Mouse (Mus musculus) midbrain, embryonic 15.5 days (tissue): ENCODE data around the gene Gm42688. TPM values are rescaled to one million over a fixed set of nuclear protein-coding genes. Genes with fewer than 3 reads are reported as not detected.
A peak's percentile ranks its signal among the peaks of the same experiment; 100 is the strongest.

Experiments
- ATAC-seq: fragments of 200-750 bp; cut with Nextera tagmentation; replicated peaks from 2 replicates; pipeline ENCODE4 v1.8.0; 2017; ENCODE audit warnings: moderate TSS enrichment
- H3K27ac ChIP-seq: fragments of 300-500 bp; sonication (generic); 2 replicates; pipeline ENCODE4 v1.5.1; 2015; ENCODE audit warnings: mild to moderate bottlenecking, inconsistent platforms
- H3K27me3 ChIP-seq: fragments of 300-500 bp; sonication (generic); replicated peaks from 2 replicates; pipeline ENCODE4 v1.6.1; 2015; ENCODE audit warnings: inconsistent platforms
- H3K36me3 ChIP-seq: fragments of 300-500 bp; sonication (generic); replicated peaks from 2 replicates; pipeline ENCODE4 v1.6.1; 2015; ENCODE audit warnings: inconsistent platforms
- H3K4me1 ChIP-seq: fragments of 300-500 bp; sonication (generic); 2 replicates; pipeline ENCODE4 v1.6.1; 2015; ENCODE audit warnings: inconsistent platforms
- H3K4me2 ChIP-seq: fragments of 300-500 bp; sonication (generic); 2 replicates; pipeline ENCODE4 v1.6.1; 2015; ENCODE audit warnings: inconsistent platforms, mild to moderate bottlenecking, moderate library complexity
- H3K4me3 ChIP-seq: fragments of 300-500 bp; sonication (generic); 2 replicates; pipeline ENCODE4 v1.5.1; 2015; ENCODE audit warnings: mild to moderate bottlenecking, inconsistent platforms
- H3K9ac ChIP-seq: fragments of 300-500 bp; sonication (generic); 2 replicates; pipeline ENCODE4 v1.6.1; 2015; ENCODE audit warnings: mild to moderate bottlenecking, inconsistent platforms
- H3K9me3 ChIP-seq: fragments of 300-500 bp; sonication (generic); 2 replicates; pipeline ENCODE4 v1.6.1; 2016; ENCODE audit warnings: inconsistent platforms
- WGBS: fragments of 180-500 bp; shearing (Covaris S2); methylation state at CpG from one replicate; pipeline ENCODE4 v1.1.7; 2015; ENCODE audit warnings: mixed read lengths; 5-methylcytosine and 5-hydroxymethylcytosine counted together
- polyA plus RNA-seq: library from polyadenylated mRNA; unstranded; fragments of >200 nt; fragmentation: Nextera tagmentation; extraction: Ambion mirVana; gene quantifications from 2 replicates; pipeline ENCODE4 v1.2.1, GENCODE M21; 2015

Gene Gm42688
- polyA plus RNA-seq, 1 experiment from 2014 or later = 7.4 TPM

DNA sequence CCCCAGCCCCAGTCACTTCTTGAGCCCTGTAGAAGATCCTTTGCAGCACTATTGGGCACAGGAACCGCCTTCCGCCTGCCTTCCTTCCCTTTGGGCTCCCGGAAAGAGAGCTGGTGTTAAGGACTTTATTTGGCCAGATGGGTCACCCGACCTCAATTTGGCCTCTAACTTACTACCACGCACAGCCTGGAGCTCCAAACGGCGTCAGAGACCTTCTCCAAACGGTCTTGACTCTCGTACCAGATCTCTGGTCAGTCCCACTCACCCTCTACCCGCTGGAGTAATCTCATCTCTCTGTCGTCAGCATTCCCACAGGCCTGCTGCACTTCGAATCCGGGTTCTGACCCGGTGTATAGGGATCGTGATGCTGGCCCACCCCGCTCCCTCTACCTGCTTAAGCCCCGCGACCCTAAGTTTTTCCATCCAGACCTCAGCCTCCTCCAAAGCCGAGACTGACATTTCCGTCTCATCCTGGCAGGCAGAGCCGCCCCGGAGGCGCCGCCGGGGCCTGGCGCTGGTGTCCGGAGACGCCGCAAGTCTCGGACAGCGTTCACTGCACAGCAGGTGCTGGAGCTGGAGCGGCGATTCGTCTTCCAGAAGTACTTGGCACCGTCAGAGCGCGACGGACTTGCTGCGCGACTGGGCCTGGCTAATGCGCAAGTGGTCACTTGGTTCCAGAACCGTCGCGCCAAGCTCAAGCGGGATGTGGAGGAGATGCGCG, 14.1 kb upstream of the Gm42688 start:
- H3K4me2 ChIP-seq = peak overlapping the region; percentile 13; the same call in 1 of the 2 replicates
- no peak overlapping the region for H3K9ac ChIP-seq
- H3K4me1 ChIP-seq = peaks cover 14% of the 10 kb centered on the region; the same call in 1 of the 2 replicates
- H3K27me3 ChIP-seq = peaks cover 84% of the 10 kb centered on the region
- no peaks in the 10 kb centered on the region for H3K36me3 ChIP-seq
- WGBS = 1% methylated on average over 47 of the region's 47 CpGs
- H3K9me3 ChIP-seq = no peaks in the 10 kb centered on the region
- 0 out of 2 replicates have a peak overlapping the region, but pooled peaks have one; percentile 1 for H3K4me3 ChIP-seq
- H3K27ac ChIP-seq = no peak overlapping the region
- ATAC-seq = no peak

DNA sequence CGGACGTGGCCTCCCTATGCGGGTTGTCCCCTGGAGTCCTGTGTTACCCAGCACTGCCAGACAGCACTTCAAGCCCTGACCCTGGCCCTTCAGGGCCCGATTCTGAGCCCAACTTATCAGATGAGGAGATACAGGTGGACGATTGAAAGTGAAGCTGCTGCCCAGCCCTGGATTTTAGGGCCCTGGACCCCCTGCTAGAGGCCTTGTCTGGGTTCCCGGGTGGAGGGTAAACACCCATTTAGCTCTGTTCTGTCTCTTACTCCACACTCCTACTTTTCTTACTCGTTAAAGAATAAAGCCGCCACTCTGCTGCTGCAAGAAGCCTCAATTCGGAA, 13.5 kb upstream of the Gm42688 start:
- Histone ChIP-seq H3K4me3 (0 out of 2 replicates have a peak overlapping the region, but pooled peaks have one; percentile 1), H3K4me2 (no peak overlapping the region; the same call in 1 of the 2 replicates), H3K4me1 (peaks cover 14% of the 10 kb centered on the region; the same call in 1 of the 2 replicates), H3K9me3 (no peaks in the 10 kb centered on the region), H3K36me3 (no peaks in the 10 kb centered on the region), H3K9ac (no peak overlapping the region), H3K27me3 (peaks cover 83% of the 10 kb centered on the region), H3K27ac (no peak overlapping the region)
- no peak for ATAC-seq
- WGBS = 4% methylated on average over 9 of the region's 9 CpGs

DNA sequence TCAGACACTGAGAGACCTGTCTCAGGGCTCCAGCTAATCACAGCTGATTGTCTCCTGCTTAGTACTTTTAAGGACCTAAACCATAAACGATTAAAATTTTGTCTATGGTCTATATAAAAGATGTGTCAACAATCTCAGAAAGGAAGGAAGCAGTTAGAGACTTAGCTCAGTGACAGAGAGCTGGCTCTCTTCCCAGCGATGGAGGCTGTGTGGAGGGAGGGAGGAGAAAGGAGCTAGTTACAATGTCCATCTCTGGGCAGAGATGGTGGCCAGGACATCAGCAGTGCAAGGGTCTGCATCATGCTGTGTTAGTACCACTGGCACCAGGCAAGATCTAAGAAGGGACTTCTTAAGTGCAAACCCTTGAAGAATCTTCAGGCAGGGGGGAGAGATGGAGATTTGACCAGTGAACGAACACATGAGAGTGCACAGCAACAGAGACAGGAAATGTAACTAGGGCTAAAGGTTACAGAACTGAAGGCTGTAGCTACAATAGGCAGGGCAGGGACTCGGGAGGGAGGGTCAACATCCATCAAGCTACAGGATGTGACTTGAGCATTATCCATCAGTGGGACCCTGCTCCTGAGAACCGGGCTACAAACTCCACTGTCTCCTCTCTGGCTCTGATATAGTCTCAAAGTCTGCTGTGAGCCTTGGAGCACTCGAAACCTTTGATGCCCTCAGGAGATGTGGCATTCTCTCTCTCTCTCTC, 8.8 kb upstream of the Gm42688 start:
- Histone ChIP-seq H3K27ac (no peak overlapping the region), H3K4me3 (no peak overlapping the region), H3K9me3 (no peaks in the 10 kb centered on the region), H3K9ac (no peak overlapping the region), H3K4me2 (no peak overlapping the region), H3K4me1 (peaks cover 2% of the 10 kb centered on the region; the same call in 1 of the 2 replicates), H3K36me3 (no peaks in the 10 kb centered on the region), H3K27me3 (peaks cover 40% of the 10 kb centered on the region)
- WGBS = 45% methylated on average over 6 of the region's 6 CpGs
- ATAC-seq = no peak

DNA sequence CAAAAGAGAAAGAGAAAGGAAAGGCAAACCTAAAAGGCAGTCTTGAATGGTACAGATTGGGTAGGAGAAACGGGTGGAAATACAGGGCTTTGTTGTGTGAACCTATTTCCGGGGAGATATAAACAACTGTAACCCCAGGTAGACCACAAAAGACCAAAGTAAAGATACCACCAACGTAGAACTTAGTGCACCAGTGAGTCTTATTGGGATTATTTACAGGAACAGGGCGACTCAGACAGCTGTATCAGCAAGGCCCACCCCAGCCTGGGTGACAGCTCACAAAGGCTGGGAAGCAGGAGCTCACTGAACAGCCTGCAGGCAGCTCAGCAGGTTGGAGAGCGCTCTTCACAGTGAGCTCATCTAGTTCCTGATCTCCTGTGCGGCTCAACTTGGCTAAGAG, 5.4 kb upstream of the Gm42688 start:
- no peak overlapping the region for H3K9ac ChIP-seq
- H3K27me3 ChIP-seq = peaks cover 8% of the 10 kb centered on the region
- peaks cover 3% of the 10 kb centered on the region; the same call in 1 of the 2 replicates for H3K4me1 ChIP-seq
- no peak overlapping the region for H3K27ac ChIP-seq
- no peak overlapping the region for H3K4me2 ChIP-seq
- no peaks in the 10 kb centered on the region for H3K9me3 ChIP-seq
- H3K36me3 ChIP-seq = no peaks in the 10 kb centered on the region
- 39% methylated on average over 6 of the region's 6 CpGs for WGBS
- ATAC-seq = no peak
- no peak overlapping the region for H3K4me3 ChIP-seq

DNA sequence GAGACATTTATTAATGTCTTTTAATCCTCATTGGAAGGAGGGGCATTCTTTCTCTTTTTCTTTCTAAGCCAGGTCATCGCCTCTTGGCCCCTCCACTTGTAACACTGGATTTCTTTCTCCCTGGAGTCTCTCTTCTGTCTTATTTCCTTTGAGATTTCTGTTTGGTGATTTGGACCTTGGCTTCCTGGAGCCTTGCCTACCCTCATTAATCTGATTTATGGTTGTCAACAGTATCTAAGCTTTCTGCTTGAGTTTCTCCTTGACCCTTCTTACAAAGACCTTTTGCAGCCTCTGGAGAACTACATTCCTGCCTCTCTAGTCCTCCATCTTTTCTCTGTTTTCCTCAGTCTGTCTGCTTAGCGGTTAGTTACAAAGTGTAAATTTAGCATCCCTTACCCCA, 3.0 kb upstream of the Gm42688 start:
- 71% methylated on average over 2 of the region's 2 CpGs for WGBS
- Histone ChIP-seq H3K9ac (no peak overlapping the region), H3K27me3 (no peaks in the 10 kb centered on the region; the same call in 1 of the 2 replicates), H3K4me3 (no peak overlapping the region), H3K36me3 (no peaks in the 10 kb centered on the region), H3K4me2 (no peak overlapping the region), H3K9me3 (no peaks in the 10 kb centered on the region), H3K27ac (no peak overlapping the region), H3K4me1 (peaks cover 18% of the 10 kb centered on the region)
- no peak for ATAC-seq

DNA sequence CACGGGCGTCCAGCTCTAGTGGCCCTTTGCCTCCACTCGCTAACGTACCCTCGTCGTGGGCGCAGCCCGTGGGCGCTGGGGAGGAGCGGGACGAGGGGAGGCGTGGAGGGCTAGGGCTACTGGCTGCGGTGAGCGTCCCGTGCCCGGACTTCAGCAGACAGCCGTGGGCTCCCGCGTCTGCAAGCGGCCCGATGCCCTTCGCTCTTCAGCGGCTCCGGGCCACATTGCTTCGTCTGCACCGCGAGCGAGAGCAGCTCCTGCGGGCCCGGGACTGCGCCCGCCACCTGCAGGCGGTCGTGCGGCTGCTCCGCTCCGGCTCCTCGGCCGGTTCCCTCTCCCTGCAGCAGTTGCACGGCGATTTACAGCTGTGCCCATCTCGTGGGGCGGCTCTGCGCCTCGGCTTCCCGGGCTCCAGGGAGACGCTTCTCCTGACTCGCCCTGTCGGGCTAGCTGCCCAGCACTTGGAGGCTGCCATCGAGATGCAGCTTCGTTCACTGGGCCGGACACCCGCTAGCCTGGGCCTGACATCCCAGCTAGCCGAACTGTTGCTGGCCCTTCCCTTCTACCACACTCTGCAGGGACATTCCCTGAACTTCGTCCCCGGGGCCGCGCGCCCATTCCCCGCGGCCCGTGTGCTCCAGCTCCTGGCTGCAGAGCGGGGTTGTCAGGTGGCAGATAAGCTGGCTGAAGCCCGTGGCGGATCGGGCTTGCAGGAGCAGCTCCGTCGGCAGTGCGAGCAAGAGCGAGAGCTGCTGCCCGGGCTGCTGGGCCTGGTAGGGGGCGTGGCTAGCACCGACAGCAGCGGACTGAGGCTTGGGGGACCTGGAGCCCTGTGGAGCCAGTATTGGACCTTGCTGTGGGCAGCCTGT, 505 bp downstream of the Gm42688 start:
- peak overlapping the region; percentile 88 for H3K27ac ChIP-seq
- H3K36me3 ChIP-seq = 0 out of 2 replicates have a peak, but pooled peaks cover 2% of the 10 kb centered on the region
- WGBS = under 1% methylated on average over 64 of the region's 74 CpGs
- no peaks in the 10 kb centered on the region for H3K27me3 ChIP-seq
- peak; percentile 82 for ATAC-seq
- peaks cover 21% of the 10 kb centered on the region for H3K4me1 ChIP-seq
- H3K9ac ChIP-seq = peak overlapping the region; percentile 70
- H3K4me3 ChIP-seq = peak overlapping the region; percentile 69
- no peaks in the 10 kb centered on the region for H3K9me3 ChIP-seq
- H3K4me2 ChIP-seq = peak overlapping the region; percentile 93

DNA sequence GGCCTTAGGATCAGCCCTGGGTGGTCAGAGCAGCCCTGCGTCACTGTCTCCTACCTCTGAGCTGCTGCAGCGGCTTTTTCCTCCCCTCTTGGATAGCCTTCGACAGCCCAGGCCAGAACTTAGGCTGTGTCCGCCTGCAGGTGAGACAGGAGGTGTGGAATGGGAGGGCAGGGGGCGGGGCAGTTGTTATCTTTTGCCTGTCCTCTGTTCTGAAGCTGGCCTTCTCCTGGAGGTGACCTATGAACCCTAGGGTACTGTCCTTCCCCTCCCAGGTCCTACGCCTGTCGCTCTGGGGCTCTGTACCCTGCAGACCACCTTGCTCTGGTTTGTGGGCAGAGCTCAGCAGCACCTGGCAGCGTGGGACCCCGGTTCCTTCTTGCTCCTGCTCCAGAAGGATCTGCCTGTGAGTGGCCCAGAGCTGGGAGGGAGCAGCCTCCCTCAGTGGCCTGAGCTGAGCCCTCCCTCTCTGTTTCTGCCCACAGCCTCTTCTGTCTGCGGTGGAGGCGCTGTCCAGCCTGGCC, 1.8 kb downstream of the Gm42688 start:
- Histone ChIP-seq H3K36me3 (0 out of 2 replicates have a peak, but pooled peaks cover 2% of the 10 kb centered on the region), H3K27me3 (no peaks in the 10 kb centered on the region), H3K4me2 (peak overlapping the region; percentile 93), H3K4me1 (peaks cover 29% of the 10 kb centered on the region), H3K9me3 (no peaks in the 10 kb centered on the region), H3K4me3 (peak overlapping the region; percentile 69), H3K27ac (no peak overlapping the region), H3K9ac (peak overlapping the region; percentile 70; the same call in 1 of the 2 replicates)
- no peak for ATAC-seq
- WGBS = 43% methylated on average over 11 of the region's 11 CpGs

DNA sequence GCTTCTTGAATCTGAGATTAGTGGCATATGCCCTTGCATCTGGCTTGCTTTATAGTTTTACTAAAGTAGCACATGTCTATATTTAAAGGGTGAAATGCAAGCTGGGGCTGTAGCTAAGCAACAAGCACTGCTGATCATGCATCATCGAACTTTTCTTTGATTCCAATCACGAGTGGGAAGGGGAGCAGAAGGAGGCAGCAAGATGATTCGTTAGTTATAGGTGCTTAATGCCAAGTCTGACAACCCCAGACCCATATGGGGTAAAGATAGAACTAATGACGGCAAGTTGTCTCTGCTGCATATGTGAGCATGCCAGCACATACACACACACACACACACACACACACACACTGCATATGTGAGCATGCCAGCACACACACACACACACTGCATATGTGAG, 2.7 kb downstream of the Gm42688 start:
- H3K27ac ChIP-seq = no peak overlapping the region
- no peak overlapping the region for H3K9ac ChIP-seq
- 73% methylated on average over 4 of the region's 4 CpGs for WGBS
- no peaks in the 10 kb centered on the region for H3K27me3 ChIP-seq
- no peaks in the 10 kb centered on the region for H3K9me3 ChIP-seq
- 0 out of 2 replicates have a peak, but pooled peaks cover 2% of the 10 kb centered on the region for H3K36me3 ChIP-seq
- no peak overlapping the region for H3K4me2 ChIP-seq
- no peak overlapping the region for H3K4me3 ChIP-seq
- H3K4me1 ChIP-seq = peaks cover 34% of the 10 kb centered on the region
- ATAC-seq = no peak

DNA sequence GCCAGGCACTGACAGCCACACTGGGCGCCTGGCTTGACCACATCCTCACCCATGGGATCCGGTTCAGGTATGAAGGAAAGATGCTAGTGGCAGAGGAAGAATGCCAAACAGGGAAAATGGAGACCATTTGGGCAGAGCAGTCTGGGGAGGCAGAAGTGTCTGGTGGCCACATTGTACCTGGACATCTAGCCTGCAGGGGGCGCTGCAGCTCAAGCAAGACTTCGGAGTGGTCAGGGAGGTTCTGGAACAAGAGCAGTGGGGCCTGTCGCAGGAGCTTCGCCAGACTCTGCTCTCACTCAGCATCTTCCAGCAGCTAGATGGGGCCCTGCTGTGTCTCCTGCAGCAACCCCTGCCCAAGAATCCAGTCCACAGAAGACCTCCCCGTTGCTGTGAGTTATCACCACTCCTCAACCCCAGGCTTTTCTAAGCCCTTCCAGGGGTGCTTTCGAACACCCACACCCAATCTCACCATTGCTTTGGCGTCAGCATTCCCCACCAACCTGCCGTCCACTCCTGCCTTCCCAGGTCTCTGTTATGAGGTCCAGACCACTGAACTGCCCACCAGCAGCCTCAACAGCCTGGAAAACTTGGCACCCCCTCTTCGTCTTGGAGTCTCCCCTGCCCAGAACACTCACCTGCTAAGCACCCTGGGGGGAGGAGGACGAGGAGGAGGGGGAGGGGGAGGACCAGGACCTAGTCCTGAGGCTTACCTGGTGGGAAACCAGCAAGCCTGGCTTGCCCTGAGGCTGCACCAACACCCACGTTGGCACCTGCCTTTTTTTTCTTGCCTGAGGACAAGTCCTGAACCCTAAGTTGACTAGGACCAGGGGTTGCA, 6.4 kb downstream of the Gm42688 start:
- H3K9me3 ChIP-seq = no peaks in the 10 kb centered on the region
- H3K27ac ChIP-seq = peak overlapping the region; percentile 77; the same call in 1 of the 2 replicates
- 31% methylated on average over 13 of the region's 13 CpGs for WGBS
- H3K4me3 ChIP-seq = peak overlapping the region; percentile 72; the same call in 1 of the 2 replicates
- peak overlapping the region; percentile 92 for H3K4me2 ChIP-seq
- H3K9ac ChIP-seq = no peak overlapping the region
- 0 out of 2 replicates have a peak, but pooled peaks cover 2% of the 10 kb centered on the region for H3K36me3 ChIP-seq
- peaks cover 38% of the 10 kb centered on the region for H3K4me1 ChIP-seq
- no peaks in the 10 kb centered on the region for H3K27me3 ChIP-seq
- ATAC-seq = 0 out of 2 replicates have a peak, but pooled peaks have one; percentile 2

DNA sequence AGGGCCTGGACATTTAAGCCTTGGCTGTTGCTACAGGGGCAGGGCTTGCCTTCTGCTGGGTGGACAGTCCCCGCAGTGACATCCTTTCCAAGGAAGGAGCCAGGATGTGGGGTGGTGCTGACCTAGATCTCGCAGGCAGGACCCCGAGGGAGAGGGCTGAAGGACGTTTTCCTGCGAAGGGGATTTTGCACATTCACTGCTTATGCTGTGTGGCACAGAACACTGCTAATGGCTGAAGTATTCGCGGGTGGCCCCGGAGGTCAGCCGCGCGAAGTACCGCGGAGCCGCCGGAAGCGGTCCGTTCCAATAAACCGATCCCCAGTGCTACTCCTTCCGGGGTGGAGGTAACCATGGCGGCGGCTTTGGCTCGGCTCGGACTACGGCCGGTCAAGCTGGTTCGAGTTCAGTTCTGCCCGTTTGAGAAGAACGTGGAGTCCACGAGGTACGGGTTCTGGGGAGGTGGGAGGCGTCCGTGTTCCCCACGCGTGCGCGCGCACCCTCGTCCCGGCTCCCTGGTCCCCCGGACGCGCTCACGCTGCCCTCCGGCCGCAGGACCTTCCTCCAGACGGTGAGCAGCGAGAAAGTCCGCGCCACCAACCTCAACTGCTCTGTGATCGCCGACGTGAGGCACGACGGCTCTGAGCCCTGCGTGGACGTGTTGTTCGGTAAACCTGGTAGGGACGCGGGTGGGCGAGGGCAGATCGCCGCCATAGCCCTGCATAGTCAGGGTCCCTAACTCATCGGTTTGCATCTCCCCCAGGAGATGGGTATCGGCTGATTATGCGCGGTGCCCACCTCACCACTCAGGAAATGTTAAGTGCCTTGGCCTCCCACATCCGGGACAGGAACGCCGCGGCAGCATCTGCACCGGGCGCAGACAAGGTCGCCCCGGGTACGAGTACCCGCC, 7.6 kb downstream of the Gm42688 start, which contains the start of gene Mrpl53:
Gene Mrpl53 (plus strand): TSS at position 279 of the 907 bp plus-strand sequence.
- H3K36me3 ChIP-seq = 0 out of 2 replicates have a peak, but pooled peaks cover 2% of the 10 kb centered on the region
- peak within 1 kb of the TSS; percentile 92 for H3K4me2 ChIP-seq
- under 1% methylated on average over 76 of the region's 76 CpGs for WGBS
- H3K27ac ChIP-seq = peak within 1 kb of the TSS; percentile 77
- ATAC-seq = peak; percentile 92
- no peaks in the 10 kb centered on the region for H3K9me3 ChIP-seq
- no peaks in the 10 kb centered on the region for H3K27me3 ChIP-seq
- H3K4me3 ChIP-seq = peak within 1 kb of the TSS; percentile 72
- H3K9ac ChIP-seq = peak within 1 kb of the TSS; percentile 77
- peaks cover 29% of the 10 kb centered on the region for H3K4me1 ChIP-seq
